Mouse (Mus musculus) kidney, postnatal 0 days (tissue): ENCODE results near the gene Slc35b2. TPM values are rescaled to one million over a fixed set of nuclear protein-coding genes. Genes with fewer than 3 reads are reported as not detected.
A peak's percentile ranks its signal among the peaks of the same experiment; 100 is the strongest.

Experiments
- ATAC-seq: fragments of 200-750 bp; cut with Nextera tagmentation; replicated peaks from 2 replicates; pipeline ENCODE4 v1.8.0; 2017; ENCODE audit warnings: low read depth, moderate number of reproducible peaks, moderate TSS enrichment, moderate library complexity; ENCODE audit not compliant: low FRiP score
- DNase-seq: peaks from one replicate; pipeline ENCODE4 v3.0.0-alpha.2; 2016; ENCODE audit warnings: low spot score
- H3K27ac ChIP-seq: fragments of 300-500 bp; sonication (generic); 2 replicates; pipeline ENCODE4 v1.5.1; 2014; ENCODE audit warnings: mild to moderate bottlenecking
- H3K27me3 ChIP-seq: fragments of 300-500 bp; sonication (generic); 2 replicates; pipeline ENCODE4 v1.6.1; 2014; ENCODE audit warnings: low read length, mixed read lengths; ENCODE audit not compliant: insufficient read depth
- H3K36me3 ChIP-seq: fragments of 300-500 bp; sonication (generic); 2 replicates; pipeline ENCODE4 v1.6.1; 2014; ENCODE audit warnings: low read length, mixed read lengths; ENCODE audit not compliant: insufficient read depth
- H3K4me1 ChIP-seq: fragments of 300-500 bp; sonication (generic); replicated peaks from 2 replicates; pipeline ENCODE4 v1.6.1; 2014; ENCODE audit warnings: antibody characterized with exemption, low read length, mixed read lengths; ENCODE audit not compliant: insufficient read depth
- H3K4me2 ChIP-seq: fragments of 300-500 bp; sonication (generic); 2 replicates; pipeline ENCODE4 v1.6.1; 2014; ENCODE audit warnings: mild to moderate bottlenecking, low read length, moderate library complexity, mixed read lengths
- H3K4me3 ChIP-seq: fragments of 300-500 bp; sonication (generic); replicated peaks from 2 replicates; pipeline ENCODE4 v1.5.1; 2014; ENCODE audit warnings: low read depth, low read length
- H3K9ac ChIP-seq: fragments of 300-500 bp; sonication (generic); 2 replicates; pipeline ENCODE4 v1.6.1; 2014; ENCODE audit warnings: low read depth, low read length
- H3K9me3 ChIP-seq: fragments of 300-500 bp; sonication (generic); replicated peaks from 2 replicates; pipeline ENCODE4 v1.6.1; 2016; ENCODE audit warnings: low read length, inconsistent platforms, mixed read lengths
- CTCF ChIP-seq: IDR thresholded peaks from 2 replicates; pipeline ENCODE4 v1.5.1; 2016; ENCODE audit warnings: antibody characterized with exemption, low read depth, mild to moderate bottlenecking, moderate library complexity
- WGBS: fragments of 180-500 bp; shearing (Covaris S2); extraction: QIAGEN DNeasy Blood & Tissue Kit; methylation state at CpG from one replicate; pipeline ENCODE4 v1.1.7; 2014; 5-methylcytosine and 5-hydroxymethylcytosine counted together
- polyA plus RNA-seq: library from polyadenylated mRNA; unstranded; fragments of >200 nt; fragmentation: Nextera tagmentation; extraction: Ambion mirVana; gene quantifications from 2 replicates; pipeline ENCODE4 v1.2.1, GENCODE M21; 2015

Slc35b2 gene
- polyA plus RNA-seq, 1 experiment from 2014 or later: 131 TPM

DNA sequence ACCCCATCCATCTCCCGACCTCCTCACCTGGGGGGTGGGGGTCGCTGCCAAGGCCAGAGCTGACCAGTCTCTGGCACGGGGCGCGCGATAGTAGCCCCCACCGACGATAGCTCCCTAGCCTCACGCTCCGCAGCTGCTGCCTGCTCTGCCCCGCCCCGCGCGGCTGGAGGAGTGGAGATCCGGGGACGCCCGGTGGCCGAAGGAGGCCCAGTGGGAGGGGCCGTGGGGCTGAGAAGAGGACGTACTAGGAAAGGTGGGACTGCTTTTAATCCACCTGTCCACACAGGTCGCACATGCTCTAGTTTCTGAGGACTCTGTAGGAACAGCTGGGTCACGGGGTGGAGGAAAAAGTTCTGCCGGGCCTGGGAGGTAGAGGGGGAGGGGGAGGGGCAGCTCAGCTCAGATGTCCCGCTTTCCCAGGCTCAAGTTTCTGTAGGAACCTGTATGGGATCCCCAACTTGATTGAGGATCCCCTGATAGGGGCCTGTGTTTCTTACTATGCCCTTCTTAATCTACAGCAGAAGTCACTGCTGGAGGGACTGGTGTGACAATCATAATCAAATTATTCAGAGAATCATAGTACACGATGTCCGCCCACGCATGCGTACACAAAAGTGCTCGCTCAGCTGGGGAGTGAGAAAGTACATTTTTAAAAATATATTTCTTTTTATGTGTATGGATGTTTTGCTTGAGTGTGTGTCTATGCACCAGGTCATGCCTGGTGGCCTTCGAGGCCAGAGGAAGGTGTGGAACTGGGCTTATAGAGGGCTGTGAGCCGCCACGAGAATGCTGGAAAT lies 36.0 kb downstream of the Slc35b2 start, which contains the start of gene Slc29a1:
Slc29a1 (minus strand) TSS at position 161 of the 797 bp plus-strand sequence.
- ATAC-seq: peak; percentile 40

GRCm38 (mm10) chr17:45600267-45600666 lies 36.6 kb downstream of the Slc35b2 start:
- DNase-seq: no peak
- Histone ChIP-seq H3K4me1 (peaks cover 12% of the 10 kb centered on the region; the same call in 1 of the 2 replicates), H3K27ac (no peak overlapping the region), H3K4me3 (no peak overlapping the region), H3K4me2 (no peak overlapping the region), H3K9ac (no peak overlapping the region), H3K9me3 (no peaks in the 10 kb centered on the region), H3K27me3 (no peaks in the 10 kb centered on the region), H3K36me3 (no peaks in the 10 kb centered on the region)
- TF ChIP-seq CTCF: no peak
- 60% methylated on average over 8 of the region's 8 CpGs for WGBS
- no peak for ATAC-seq

More for the DNA sequence above, 36.0 kb downstream of the Slc35b2 start, which contains the start of gene Slc29a1:
- Histone ChIP-seq H3K4me3 (peak within 1 kb of the TSS; percentile 33), H3K9ac (peak within 1 kb of the TSS; percentile 51), H3K36me3 (no peaks in the 10 kb centered on the region), H3K9me3 (no peaks in the 10 kb centered on the region), H3K27ac (no peak within 1 kb of the TSS), H3K4me1 (peaks cover 18% of the 10 kb centered on the region), H3K4me2 (peak within 1 kb of the TSS; percentile 67), H3K27me3 (no peaks in the 10 kb centered on the region)
- DNase-seq: peak; percentile 71
- 16% methylated on average over 32 of the region's 32 CpGs for WGBS
- TF ChIP-seq CTCF: peak; percentile 27; the same call in 1 of the 2 replicates

GRCm38 (mm10) chr17:45601325-45601724 lies 37.7 kb downstream of the Slc35b2 start:
- Histone ChIP-seq H3K9ac (no peak overlapping the region; the same call in 1 of the 2 replicates), H3K27ac (peak overlapping the region; percentile 67; the same call in 1 of the 2 replicates), H3K4me2 (no peak overlapping the region), H3K9me3 (no peaks in the 10 kb centered on the region), H3K4me3 (no peak overlapping the region), H3K36me3 (no peaks in the 10 kb centered on the region), H3K27me3 (no peaks in the 10 kb centered on the region), H3K4me1 (peaks cover 5% of the 10 kb centered on the region; the same call in 1 of the 2 replicates)
- ATAC-seq: no peak
- no peak for DNase-seq
- no peak for TF ChIP-seq CTCF
- WGBS: 25% methylated on average over 22 of the region's 22 CpGs

DNA sequence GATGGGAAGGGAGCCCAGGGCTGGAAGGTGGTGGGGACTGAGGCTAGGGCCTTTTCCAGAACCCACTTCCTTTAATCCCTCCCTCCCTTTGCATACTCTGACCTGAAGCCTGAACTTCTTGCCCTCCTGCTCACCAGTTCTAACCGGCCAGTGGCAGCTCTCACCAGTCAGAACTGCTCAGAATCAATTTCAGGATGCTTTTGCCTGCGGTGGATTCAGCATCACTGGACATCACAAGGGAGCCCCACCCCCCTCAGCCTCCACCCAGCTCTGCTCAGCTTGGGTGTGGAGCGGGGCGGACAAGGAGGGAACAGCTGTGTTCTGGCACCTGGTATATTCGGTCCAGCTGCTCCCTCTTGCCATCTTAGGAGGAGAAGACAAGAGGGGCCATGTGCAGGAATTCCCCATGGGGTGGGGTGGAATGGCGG lies 38.2 kb downstream of the Slc35b2 start, which contains the start of gene Mymx:
Mymx (minus strand) TSS at position 226 of the 428 bp plus-strand sequence.
- H3K4me2 ChIP-seq: no peak within 1 kb of the TSS
- 47% methylated on average over 6 of the region's 6 CpGs for WGBS
- H3K36me3 ChIP-seq: no peaks in the 10 kb centered on the region
- no peaks in the 10 kb centered on the region for H3K9me3 ChIP-seq
- H3K9ac ChIP-seq: no peak within 1 kb of the TSS; the same call in 1 of the 2 replicates
- no peaks in the 10 kb centered on the region for H3K27me3 ChIP-seq
- no peak within 1 kb of the TSS for H3K4me3 ChIP-seq
- peak; percentile 67 for ATAC-seq
- DNase-seq: no peak
- peaks cover 4% of the 10 kb centered on the region; the same call in 1 of the 2 replicates for H3K4me1 ChIP-seq
- no peak for TF ChIP-seq CTCF
- H3K27ac ChIP-seq: peak within 1 kb of the TSS; percentile 67; the same call in 1 of the 2 replicates

DNA sequence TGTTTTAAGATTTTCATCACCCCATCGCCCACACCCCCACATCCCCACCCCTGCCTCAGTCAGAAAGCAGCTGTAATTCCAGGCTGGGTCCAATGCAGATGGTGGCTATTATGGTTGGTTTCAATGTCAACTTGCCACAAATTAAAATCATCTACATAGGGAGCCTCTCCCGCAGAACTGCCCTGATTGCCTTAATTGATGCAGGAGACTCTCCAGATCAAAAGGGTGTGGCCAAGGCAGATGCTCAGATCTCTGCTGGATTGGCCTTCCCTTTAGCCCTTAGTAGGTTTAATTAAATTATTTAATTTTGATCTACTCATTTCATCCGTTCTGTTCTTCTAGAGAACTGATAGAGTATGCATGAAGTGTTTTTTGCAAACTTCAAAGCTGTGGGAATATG lies 39.3 kb downstream of the Slc35b2 start:
- H3K27me3 ChIP-seq: no peaks in the 10 kb centered on the region
- H3K4me2 ChIP-seq: no peak overlapping the region
- no peak overlapping the region for H3K4me3 ChIP-seq
- H3K27ac ChIP-seq: no peak overlapping the region
- 83% methylated on average over 3 of the region's 3 CpGs for WGBS
- no peaks in the 10 kb centered on the region for H3K9me3 ChIP-seq
- no peak for ATAC-seq
- TF ChIP-seq CTCF: no peak
- H3K4me1 ChIP-seq: peaks cover 4% of the 10 kb centered on the region; the same call in 1 of the 2 replicates
- no peak overlapping the region for H3K9ac ChIP-seq
- H3K36me3 ChIP-seq: no peaks in the 10 kb centered on the region
- DNase-seq: no peak

- Histone ChIP-seq H3K9me3 (no peaks in the 10 kb centered on the region), H3K4me2 (no peak overlapping the region), H3K36me3 (no peaks in the 10 kb centered on the region), H3K27me3 (no peaks in the 10 kb centered on the region), H3K4me3 (no peak overlapping the region), H3K4me1 (no peaks in the 10 kb centered on the region; the same call in 1 of the 2 replicates), H3K9ac (no peak overlapping the region), H3K27ac (no peak overlapping the region)
- TF ChIP-seq CTCF: no peak
- WGBS: 77% methylated on average over 15 of the region's 15 CpGs
- ATAC-seq: no peak
- DNase-seq: no peak
Measured at GRCm38 (mm10) chr17:45606992-45607879, 43.6 kb downstream of the Slc35b2 start.
